Mouse (Mus musculus): ENCODE measurements at regions not wholly inside any gene's neighbourhood (a gene's known extent, or its start where the extent isn't known, plus 50 kb on each side); places are given as distances from the start of the nearest gene placed in this dataset.
"Not testable (repeated sequence)": the region's sequence is repeated elsewhere in the genome, so short reads cannot be mapped to it uniquely, and the experiment has no call there.

DNA sequence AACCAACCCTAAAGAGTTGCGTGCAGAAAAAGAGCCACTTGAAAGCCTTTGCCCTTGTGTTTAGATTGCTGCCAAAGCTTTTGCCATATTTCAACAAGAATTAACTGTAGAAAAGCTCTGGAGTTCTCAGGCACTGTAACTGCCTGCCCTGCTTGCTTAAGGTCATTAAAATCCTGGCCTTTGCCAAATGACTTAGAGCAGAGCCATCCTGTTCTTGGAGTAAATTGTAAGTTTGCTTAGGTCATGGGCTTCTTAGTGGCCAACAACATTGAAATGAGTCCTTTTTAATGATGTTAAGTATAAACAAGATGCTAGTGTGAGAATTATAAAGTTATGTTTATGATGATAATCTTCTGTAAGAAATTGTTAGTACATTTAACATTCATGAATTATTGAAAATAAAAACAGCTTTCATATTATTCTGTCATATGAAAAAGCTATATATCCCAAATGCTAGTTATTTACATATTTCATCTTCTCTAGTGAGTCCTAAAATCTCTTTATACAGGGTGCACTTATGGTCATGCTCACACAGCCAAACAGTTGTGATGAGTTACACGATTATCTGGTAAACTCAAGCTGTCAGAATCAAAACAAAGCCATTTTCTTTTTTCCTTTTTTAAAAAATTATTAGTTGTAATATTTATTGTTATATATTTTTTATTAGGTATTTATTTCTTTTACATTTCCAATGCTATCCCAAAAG lies 753.4 kb downstream of the Crisp4 start:
- no peaks in the 10 kb centered on the region for H3K9me3 ChIP-seq (ENCODE audit: control insufficient read depth)
- H3K4me1 ChIP-seq (replicated peaks; ENCODE audit: control insufficient read depth, insufficient read depth, low read length), result no peaks in the 10 kb centered on the region
- 56% methylated on average over 2 of the region's 2 CpGs for WGBS
- no peak overlapping the region for H3K4me2 ChIP-seq (replicated peaks; ENCODE audit: low read depth)
- no peaks in the 10 kb centered on the region for H3K27me3 ChIP-seq (replicated peaks; ENCODE audit: control insufficient read depth, insufficient read depth, low read length)
- no peaks in the 10 kb centered on the region for H3K36me3 ChIP-seq (ENCODE audit: control insufficient read depth, insufficient read depth)
- no peak for ATAC-seq
- H3K9ac ChIP-seq (ENCODE audit: low read depth, low read length), result no peak overlapping the region
- no peak overlapping the region for H3K4me3 ChIP-seq (ENCODE audit: low read depth, low read length)
- TF ChIP-seq CTCF (IDR thresholded peaks at IDR 0.05; ENCODE audit: low read depth), result no peak
- H3K27ac ChIP-seq (ENCODE audit: low read depth, low read length), result no peak overlapping the region

DNA sequence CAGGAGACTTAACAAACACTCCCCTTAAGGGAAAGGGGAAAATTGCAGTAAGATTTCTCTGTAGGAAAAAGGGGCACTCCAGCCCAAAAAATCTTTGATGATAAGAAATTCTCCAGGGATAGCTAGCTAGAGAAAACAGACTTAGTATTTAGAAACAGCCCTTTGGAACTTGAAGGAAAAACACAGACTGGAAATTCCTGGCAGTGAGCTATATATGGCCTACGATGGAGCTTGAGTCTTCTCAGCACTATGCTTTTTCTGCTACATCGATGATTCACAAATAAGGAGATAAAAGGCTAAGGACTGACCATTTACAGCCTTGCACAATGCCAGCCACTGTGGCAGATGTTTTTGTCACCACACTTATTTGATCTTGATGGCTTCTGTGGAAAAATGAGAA lies 768.1 kb downstream of the Crisp4 start:
- H3K4me1 ChIP-seq (replicated peaks; ENCODE audit: control insufficient read depth, insufficient read depth, low read length), result no peaks in the 10 kb centered on the region
- no peak overlapping the region for H3K4me3 ChIP-seq (ENCODE audit: low read depth, low read length)
- H3K27ac ChIP-seq (ENCODE audit: low read depth, low read length), result no peak overlapping the region
- ATAC-seq, result no peak
- H3K9ac ChIP-seq (ENCODE audit: low read depth, low read length), result no peak overlapping the region
- H3K36me3 ChIP-seq (ENCODE audit: control insufficient read depth, insufficient read depth), result no peaks in the 10 kb centered on the region
- no peak overlapping the region for H3K4me2 ChIP-seq (replicated peaks; ENCODE audit: low read depth)
- no peaks in the 10 kb centered on the region for H3K27me3 ChIP-seq (replicated peaks; ENCODE audit: control insufficient read depth, insufficient read depth, low read length)
- H3K9me3 ChIP-seq (ENCODE audit: control insufficient read depth), result no peaks in the 10 kb centered on the region
- 57% methylated on average over 2 of the region's 2 CpGs for whole genome bisulfite sequencing
- no peak for TF ChIP-seq CTCF (IDR thresholded peaks at IDR 0.05; ENCODE audit: low read depth)

DNA sequence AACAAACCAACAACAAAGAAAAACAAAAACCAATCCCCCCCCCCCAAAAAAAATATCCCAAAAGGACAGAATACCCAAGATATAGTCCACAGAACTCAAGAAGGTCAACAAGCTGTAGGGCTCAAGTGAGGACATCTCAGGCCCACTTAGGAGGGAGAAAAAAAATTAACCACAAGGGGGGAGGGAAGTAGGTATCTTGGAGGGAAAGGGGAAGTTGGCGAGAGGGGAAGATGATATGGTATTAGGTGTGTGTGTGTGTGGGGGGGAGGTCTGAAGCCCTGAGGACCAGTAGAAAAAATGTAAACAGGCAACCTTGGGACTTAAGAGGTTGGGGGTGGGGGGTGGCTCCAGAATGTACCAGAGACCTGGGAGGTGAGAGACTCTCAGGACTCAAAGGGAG lies 797.4 kb downstream of the Crisp4 start:
- 87% methylated on average over 1 of the region's 1 CpGs for WGBS
- TF ChIP-seq CTCF (IDR thresholded peaks at IDR 0.05; ENCODE audit: low read depth), result no peak
- no peak for ATAC-seq
- Histone ChIP-seq H3K27me3 (replicated peaks; ENCODE audit: control insufficient read depth, insufficient read depth, low read length) (no peaks in the 10 kb centered on the region), H3K36me3 (ENCODE audit: control insufficient read depth, insufficient read depth) (no peaks in the 10 kb centered on the region), H3K4me2 (replicated peaks; ENCODE audit: low read depth) (no peak overlapping the region), H3K4me3 (ENCODE audit: low read depth, low read length) (no peak overlapping the region), H3K4me1 (replicated peaks; ENCODE audit: control insufficient read depth, insufficient read depth, low read length) (no peaks in the 10 kb centered on the region), H3K9me3 (ENCODE audit: control insufficient read depth) (no peaks in the 10 kb centered on the region), H3K9ac (ENCODE audit: low read depth, low read length) (no peak overlapping the region), H3K27ac (ENCODE audit: low read depth, low read length) (no peak overlapping the region)

DNA sequence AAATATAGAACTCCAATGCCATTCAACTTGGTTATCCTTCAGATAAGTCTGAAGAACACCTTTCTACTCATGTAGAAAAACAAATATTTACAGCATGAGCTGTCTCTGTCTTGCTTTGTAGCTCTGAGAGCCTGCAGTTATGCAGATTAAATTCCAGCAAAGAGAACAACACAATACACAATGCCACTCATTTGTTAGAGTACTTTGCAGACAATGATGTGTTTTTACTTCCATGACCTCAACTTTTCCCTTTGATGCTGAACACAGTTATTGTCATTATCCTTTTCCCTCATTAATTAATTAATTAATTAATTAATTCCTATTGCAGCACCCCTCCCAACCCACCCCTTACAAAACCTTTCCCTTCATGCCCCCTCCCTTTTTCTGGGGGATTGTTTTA lies 807.9 kb downstream of the Crisp4 start:
- Histone ChIP-seq H3K4me2 (replicated peaks; ENCODE audit: low read depth) (no peak overlapping the region), H3K27me3 (replicated peaks; ENCODE audit: control insufficient read depth, insufficient read depth, low read length) (no peaks in the 10 kb centered on the region), H3K4me3 (ENCODE audit: low read depth, low read length) (no peak overlapping the region), H3K9ac (ENCODE audit: low read depth, low read length) (no peak overlapping the region), H3K36me3 (ENCODE audit: control insufficient read depth, insufficient read depth) (no peaks in the 10 kb centered on the region), H3K27ac (ENCODE audit: low read depth, low read length) (no peak overlapping the region), H3K9me3 (ENCODE audit: control insufficient read depth) (no peaks in the 10 kb centered on the region), H3K4me1 (replicated peaks; ENCODE audit: control insufficient read depth, insufficient read depth, low read length) (no peaks in the 10 kb centered on the region)
- no peak for TF ChIP-seq CTCF (IDR thresholded peaks at IDR 0.05; ENCODE audit: low read depth)
- no peak for ATAC-seq

DNA sequence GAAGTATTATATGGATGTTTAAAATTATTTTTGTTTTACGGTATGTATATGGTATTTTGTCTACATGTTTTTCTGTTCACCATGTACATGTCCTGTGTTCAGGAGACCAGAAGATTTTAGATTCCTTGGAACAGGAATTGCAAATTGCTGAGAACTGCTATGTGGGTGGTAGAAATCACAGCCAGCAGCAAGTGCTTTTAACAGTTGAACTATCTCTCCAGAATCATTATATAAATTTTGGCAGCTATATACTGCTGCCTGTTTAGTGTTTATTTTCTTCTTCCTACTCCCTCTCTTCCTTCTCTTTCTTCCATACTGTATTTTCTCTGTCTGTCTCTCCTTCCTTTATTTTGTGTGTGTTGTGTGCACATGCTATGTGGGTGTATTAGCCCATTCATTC lies 834.3 kb downstream of the Crisp4 start:
- not testable (repeated sequence) for H3K9ac ChIP-seq (ENCODE audit: low read depth, low read length); ATAC-seq; H3K27me3 ChIP-seq (replicated peaks; ENCODE audit: control insufficient read depth, insufficient read depth, low read length); H3K36me3 ChIP-seq (ENCODE audit: control insufficient read depth, insufficient read depth); H3K4me1 ChIP-seq (replicated peaks; ENCODE audit: control insufficient read depth, insufficient read depth, low read length); H3K4me3 ChIP-seq (ENCODE audit: low read depth, low read length); H3K27ac ChIP-seq (ENCODE audit: low read depth, low read length); H3K4me2 ChIP-seq (replicated peaks; ENCODE audit: low read depth); H3K9me3 ChIP-seq (ENCODE audit: control insufficient read depth)
- 80% methylated on average over 1 of the region's 1 CpGs for WGBS

DNA sequence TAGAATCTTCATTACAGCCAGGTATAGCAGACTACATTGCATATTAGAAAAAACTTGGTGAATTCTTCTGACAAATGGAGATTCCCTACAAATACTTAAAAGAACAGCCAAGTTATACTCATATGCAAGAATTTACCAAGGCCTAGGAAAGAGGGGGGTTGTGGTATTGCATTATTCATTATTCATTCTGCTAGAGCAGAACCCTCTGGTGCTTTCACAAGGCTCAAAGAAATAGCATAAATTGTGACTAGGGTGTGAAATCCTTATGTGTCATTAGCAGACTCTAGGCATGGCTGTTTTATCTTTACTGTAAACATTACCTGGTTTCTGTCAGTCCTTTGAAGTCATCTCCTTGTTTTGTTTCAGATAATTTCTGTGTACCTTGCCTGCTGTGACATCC lies 835.8 kb downstream of the Crisp4 start:
- H3K27ac ChIP-seq (ENCODE audit: low read depth, low read length); ATAC-seq; H3K9me3 ChIP-seq (ENCODE audit: control insufficient read depth); H3K4me3 ChIP-seq (ENCODE audit: low read depth, low read length); H3K4me1 ChIP-seq (replicated peaks; ENCODE audit: control insufficient read depth, insufficient read depth, low read length); H3K4me2 ChIP-seq (replicated peaks; ENCODE audit: low read depth); H3K27me3 ChIP-seq (replicated peaks; ENCODE audit: control insufficient read depth, insufficient read depth, low read length); H3K36me3 ChIP-seq (ENCODE audit: control insufficient read depth, insufficient read depth); H3K9ac ChIP-seq (ENCODE audit: low read depth, low read length): not testable (repeated sequence)
